Mouse (Mus musculus) liver, embryonic 13.5 days (tissue): ENCODE results near the gene Rabep2. TPM values are rescaled to one million over a fixed set of nuclear protein-coding genes. Genes with fewer than 3 reads are reported as not detected.
A peak's percentile ranks its signal among the peaks of the same experiment; 100 is the strongest.
"Not testable (repeated sequence)": the region's sequence is repeated elsewhere in the genome, so short reads cannot be mapped to it uniquely, and the experiment has no call there.

Experiments used
- ATAC-seq: fragments of 200-750 bp; cut with Nextera tagmentation; 2 replicates; pipeline ENCODE4 v1.8.0; 2017; ENCODE audit warnings: low read depth, mild to moderate bottlenecking, moderate number of reproducible peaks, moderate library complexity
- DNase-seq: peaks from one replicate; pipeline ENCODE4 v3.0.0; 2022
- H3K27ac ChIP-seq: fragments of 300-500 bp; sonication (generic); 2 replicates; pipeline ENCODE4 v1.5.1; 2015; ENCODE audit warnings: moderate library complexity, mild to moderate bottlenecking, inconsistent platforms
- H3K27me3 ChIP-seq: fragments of 300-500 bp; sonication (generic); 2 replicates; pipeline ENCODE4 v1.6.1; 2015; ENCODE audit warnings: mild to moderate bottlenecking, inconsistent platforms
- H3K36me3 ChIP-seq: fragments of 300-500 bp; sonication (generic); 2 replicates; pipeline ENCODE4 v1.6.1; 2015; ENCODE audit warnings: mild to moderate bottlenecking, inconsistent platforms
- H3K4me1 ChIP-seq: fragments of 300-500 bp; sonication (generic); replicated peaks from 2 replicates; pipeline ENCODE4 v1.6.1; 2015; ENCODE audit warnings: inconsistent platforms
- H3K4me2 ChIP-seq: fragments of 300-500 bp; sonication (generic); 2 replicates; pipeline ENCODE4 v1.6.1; 2015; ENCODE audit warnings: inconsistent platforms, mild to moderate bottlenecking, moderate library complexity
- H3K4me3 ChIP-seq: fragments of 300-500 bp; sonication (generic); replicated peaks from 2 replicates; pipeline ENCODE4 v1.5.1; 2015; ENCODE audit warnings: mild to moderate bottlenecking, inconsistent platforms
- H3K9ac ChIP-seq: fragments of 300-500 bp; sonication (generic); 2 replicates; pipeline ENCODE4 v1.6.1; 2015; ENCODE audit warnings: mild to moderate bottlenecking, inconsistent platforms
- H3K9me3 ChIP-seq: fragments of 300-500 bp; sonication (generic); replicated peaks from 2 replicates; pipeline ENCODE4 v1.6.1; 2016; ENCODE audit warnings: inconsistent platforms
- WGBS: fragments of 180-500 bp; shearing (Covaris S2); methylation state at CpG from one replicate; pipeline ENCODE4 v1.1.7; 2015; ENCODE audit not compliant: insufficient replicate concordance; 5-methylcytosine and 5-hydroxymethylcytosine counted together
- polyA plus RNA-seq: library from polyadenylated mRNA; unstranded; fragments of >200 nt; fragmentation: Nextera tagmentation; extraction: Ambion mirVana; gene quantifications from 2 replicates; pipeline ENCODE4 v1.2.1, GENCODE M21; 2015

Rabep2 gene
- polyA plus RNA-seq, 1 experiment from 2014 or later = 5.8 TPM

DNA sequence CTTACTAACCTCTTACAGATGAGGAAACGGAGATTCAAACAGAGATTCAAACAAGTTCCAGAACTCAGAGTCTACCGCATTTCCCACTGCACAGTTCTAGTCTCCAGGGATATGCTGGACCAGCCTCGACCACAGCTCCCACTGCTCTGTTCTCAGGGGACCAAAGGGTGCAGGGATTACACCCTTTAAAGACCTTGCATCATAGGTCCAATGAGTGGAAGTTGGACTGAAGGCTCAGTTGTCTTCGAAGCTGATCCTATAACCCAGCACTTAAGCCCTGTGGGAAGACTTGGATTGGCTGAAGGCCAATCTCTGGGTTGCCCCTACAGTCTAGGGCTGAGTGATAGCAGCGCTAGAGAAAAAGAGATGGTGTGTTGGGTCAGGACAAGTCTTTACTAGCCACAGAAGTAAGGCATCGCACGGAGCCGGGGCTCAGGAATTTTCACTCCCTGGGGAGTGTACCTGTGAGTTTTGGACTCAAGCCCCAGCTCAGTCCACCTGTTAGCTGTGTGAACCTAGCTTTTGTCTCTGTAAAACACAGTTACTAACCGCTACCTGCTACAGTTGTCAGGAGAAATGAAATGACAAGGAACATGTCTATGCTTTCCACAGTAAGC, 45.0 kb downstream of the Rabep2 start:
- Histone ChIP-seq H3K9me3 (no peaks in the 10 kb centered on the region), H3K27me3 (no peaks in the 10 kb centered on the region), H3K27ac (peak overlapping the region; percentile 90), H3K4me1 (peaks cover 56% of the 10 kb centered on the region), H3K9ac (peak overlapping the region; percentile 93), H3K36me3 (peaks cover 42% of the 10 kb centered on the region), H3K4me2 (peak overlapping the region; percentile 90), H3K4me3 (peak overlapping the region; percentile 88)
- DNase-seq (no peak), ATAC-seq (no peak)
- WGBS = 79% methylated on average over 9 of the region's 9 CpGs

- no peak for DNase-seq
- peak overlapping the region; percentile 93 for H3K9ac ChIP-seq
- ATAC-seq = peak; percentile 21
- H3K4me2 ChIP-seq = peak overlapping the region; percentile 90
- peak overlapping the region; percentile 88 for H3K4me3 ChIP-seq
- H3K27me3 ChIP-seq = no peaks in the 10 kb centered on the region
- WGBS = under 1% methylated on average over 27 of the region's 27 CpGs
- no peaks in the 10 kb centered on the region for H3K9me3 ChIP-seq
- peaks cover 56% of the 10 kb centered on the region for H3K4me1 ChIP-seq
- peak overlapping the region; percentile 90 for H3K27ac ChIP-seq
- H3K36me3 ChIP-seq = peaks cover 33% of the 10 kb centered on the region
Measured at GRCm38 (mm10) chr7:126474486-126474955, 46.0 kb downstream of the Rabep2 start.

DNA sequence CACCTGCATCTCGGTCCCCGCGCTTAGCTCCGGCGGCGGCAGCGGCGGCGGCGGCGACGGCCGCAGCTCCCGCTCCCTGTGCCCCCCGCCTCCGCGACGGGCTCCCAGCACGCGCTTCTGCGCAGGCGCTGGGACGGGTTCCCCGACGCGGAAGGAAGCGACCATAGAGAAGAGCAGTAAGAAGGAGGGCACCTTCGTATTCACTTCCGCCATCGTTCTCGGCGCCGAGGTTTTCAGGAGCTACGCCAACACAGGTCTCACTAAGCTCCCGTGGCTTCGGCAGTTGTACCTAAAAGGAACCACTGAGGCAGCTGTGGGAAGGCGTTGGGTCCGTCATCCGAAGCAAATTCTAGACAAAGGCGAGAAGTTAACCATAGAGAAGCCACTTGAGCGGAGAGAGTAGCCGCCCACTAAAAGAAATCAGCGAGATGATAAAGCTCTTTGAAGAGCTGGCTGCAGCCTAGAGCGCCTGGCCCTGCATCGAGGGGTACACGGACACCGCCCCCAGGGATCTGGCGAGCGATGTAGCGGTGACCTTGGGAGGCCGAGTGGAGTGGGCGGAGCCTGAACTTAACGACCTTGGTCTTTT, 46.5 kb downstream of the Rabep2 start, which contains the start of gene Sh2b1:
Sh2b1 (minus strand) TSS at position 432 of the 589 bp plus-strand sequence.
- H3K9ac ChIP-seq = peak within 1 kb of the TSS; percentile 93
- H3K36me3 ChIP-seq = peaks cover 27% of the 10 kb centered on the region
- DNase-seq (peak; percentile 83), ATAC-seq (peak; percentile 89)
- peak within 1 kb of the TSS; percentile 90 for H3K27ac ChIP-seq
- no peaks in the 10 kb centered on the region for H3K27me3 ChIP-seq
- H3K4me3 ChIP-seq = peak within 1 kb of the TSS; percentile 88
- WGBS = under 1% methylated on average over 53 of the region's 53 CpGs
- H3K4me2 ChIP-seq = peak within 1 kb of the TSS; percentile 90
- H3K4me1 ChIP-seq = peaks cover 56% of the 10 kb centered on the region
- H3K9me3 ChIP-seq = no peaks in the 10 kb centered on the region

- WGBS = 15% methylated on average over 5 of the region's 5 CpGs
- ATAC-seq = no peak
- no peak for DNase-seq
- H3K9me3 ChIP-seq = no peaks in the 10 kb centered on the region
- no peak overlapping the region for H3K9ac ChIP-seq
- no peak overlapping the region for H3K4me2 ChIP-seq
- H3K4me3 ChIP-seq = no peak overlapping the region
- H3K27ac ChIP-seq = no peak overlapping the region
- H3K4me1 ChIP-seq = peaks cover 22% of the 10 kb centered on the region
- H3K27me3 ChIP-seq = no peaks in the 10 kb centered on the region
- H3K36me3 ChIP-seq = no peaks in the 10 kb centered on the region
Measured at GRCm38 (mm10) chr7:126481699-126482098, 53.1 kb downstream of the Rabep2 start.

- Histone ChIP-seq H3K4me1 (peaks cover 20% of the 10 kb centered on the region), H3K27me3 (no peaks in the 10 kb centered on the region), H3K27ac (peak overlapping the region; percentile 53), H3K4me3 (peak overlapping the region; percentile 41), H3K9me3 (no peaks in the 10 kb centered on the region), H3K4me2 (peak overlapping the region; percentile 67), H3K9ac (peak overlapping the region; percentile 54), H3K36me3 (no peaks in the 10 kb centered on the region)
- DNase-seq (peak; percentile 77), ATAC-seq (peak; percentile 83)
- WGBS = under 1% methylated on average over 23 of the region's 23 CpGs
Measured at GRCm38 (mm10) chr7:126482392-126482871, 53.9 kb downstream of the Rabep2 start.

- 0% methylated on average over 32 of the region's 32 CpGs for WGBS
Measured at GRCm38 (mm10) chr7:126487052-126487483, 58.5 kb downstream of the Rabep2 start, which contains the start of gene Tufm. TSS of gene Tufm (plus strand) at chr7:126487361.

GRCm38 (mm10) chr7:126487617-126488385, 59.2 kb downstream of the Rabep2 start:
- not testable (repeated sequence) for H3K9me3 ChIP-seq, DNase-seq, H3K27me3 ChIP-seq, ATAC-seq
- Histone ChIP-seq H3K9ac (peak overlapping the region; percentile 84), H3K4me2 (peak overlapping the region; percentile 87), H3K4me3 (peak overlapping the region; percentile 77), H3K27ac (peak overlapping the region; percentile 81), H3K4me1 (peaks cover 38% of the 10 kb centered on the region), H3K36me3 (peaks cover 42% of the 10 kb centered on the region)
- WGBS = 6% methylated on average over 24 of the region's 25 CpGs

More at GRCm38 (mm10) chr7:126487052-126487483, 58.5 kb downstream of the Rabep2 start, which contains the start of gene Tufm:
- peak within 1 kb of the TSS; percentile 87 for H3K4me2 ChIP-seq
- peak within 1 kb of the TSS; percentile 84 for H3K9ac ChIP-seq
- DNase-seq = peak; percentile 87
- H3K4me1 ChIP-seq = peaks cover 39% of the 10 kb centered on the region
- H3K27me3 ChIP-seq = no peaks in the 10 kb centered on the region
- H3K27ac ChIP-seq = peak within 1 kb of the TSS; percentile 81
- H3K9me3 ChIP-seq = no peaks in the 10 kb centered on the region
- peaks cover 34% of the 10 kb centered on the region for H3K36me3 ChIP-seq
- H3K4me3 ChIP-seq = peak within 1 kb of the TSS; percentile 77
- peak; percentile 83 for ATAC-seq

- ATAC-seq = no peak
- Histone ChIP-seq H3K4me2 (no peak overlapping the region), H3K9ac (0 out of 2 replicates have a peak overlapping the region, but pooled peaks have one; percentile 1), H3K4me1 (peaks cover 54% of the 10 kb centered on the region), H3K27ac (no peak overlapping the region), H3K4me3 (no peak overlapping the region), H3K27me3 (no peaks in the 10 kb centered on the region), H3K9me3 (no peaks in the 10 kb centered on the region), H3K36me3 (peaks cover 74% of the 10 kb centered on the region)
- no peak for DNase-seq
- WGBS = 60% methylated on average over 1 of the region's 1 CpGs
Measured at GRCm38 (mm10) chr7:126491005-126491404, 62.4 kb downstream of the Rabep2 start.

DNA sequence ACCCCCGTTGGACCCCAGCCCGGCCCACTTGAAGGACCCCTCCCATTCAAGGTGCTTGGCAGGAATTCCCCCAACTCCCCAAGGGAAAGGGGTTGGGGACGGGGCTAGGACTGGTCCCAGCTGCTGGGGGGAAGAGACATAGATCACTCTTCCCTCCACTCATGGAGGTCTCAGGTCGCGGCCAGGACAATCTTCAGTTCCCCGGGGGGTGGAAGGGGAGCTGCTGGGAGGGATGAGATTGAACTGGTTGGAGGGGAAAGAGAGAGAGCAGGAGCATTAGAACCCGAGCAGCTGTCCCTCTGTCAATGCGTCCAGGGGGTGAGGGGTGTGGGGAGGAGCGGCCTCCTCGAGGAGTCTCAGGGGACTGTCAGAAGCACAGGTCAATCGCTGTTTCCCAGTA, 63.4 kb downstream of the Rabep2 start:
- Histone ChIP-seq H3K9me3 (no peaks in the 10 kb centered on the region), H3K4me1 (peaks cover 47% of the 10 kb centered on the region), H3K4me3 (no peak overlapping the region), H3K4me2 (no peak overlapping the region), H3K27me3 (no peaks in the 10 kb centered on the region), H3K9ac (no peak overlapping the region), H3K36me3 (peaks cover 83% of the 10 kb centered on the region), H3K27ac (no peak overlapping the region)
- no peak for ATAC-seq
- WGBS = 71% methylated on average over 11 of the region's 11 CpGs
- no peak for DNase-seq

DNA sequence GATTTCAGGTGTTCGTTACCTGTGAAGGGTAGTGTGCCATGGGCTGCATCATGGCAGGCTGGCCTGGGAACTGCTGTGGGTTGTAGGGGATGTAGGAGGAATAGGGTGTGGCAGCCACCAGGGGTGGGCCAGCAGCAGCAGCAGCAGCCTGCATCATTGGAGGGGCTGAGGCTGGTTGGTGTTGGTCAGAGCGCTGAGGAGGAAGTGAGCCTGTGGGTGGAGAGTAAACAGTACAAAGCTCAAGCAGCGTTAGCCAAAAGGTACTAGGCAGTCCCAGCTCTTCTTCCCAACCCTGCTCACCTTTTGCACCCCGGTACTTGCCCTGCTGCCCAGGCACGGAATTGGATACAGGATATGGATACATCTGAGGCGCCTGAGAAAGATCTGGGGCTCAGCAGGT, 65.6 kb downstream of the Rabep2 start:
- no peak overlapping the region for H3K4me3 ChIP-seq
- peak overlapping the region; percentile 41 for H3K27ac ChIP-seq
- H3K36me3 ChIP-seq = peaks cover 98% of the 10 kb centered on the region
- no peaks in the 10 kb centered on the region for H3K27me3 ChIP-seq
- DNase-seq (no peak), ATAC-seq (peak; percentile 66)
- H3K4me1 ChIP-seq = peaks cover 38% of the 10 kb centered on the region
- no peaks in the 10 kb centered on the region for H3K9me3 ChIP-seq
- H3K9ac ChIP-seq = no peak overlapping the region
- WGBS = 80% methylated on average over 6 of the region's 6 CpGs
- H3K4me2 ChIP-seq = no peak overlapping the region

GRCm38 (mm10) chr7:126496475-126496874, 67.9 kb downstream of the Rabep2 start:
- H3K4me1 ChIP-seq = peaks cover 54% of the 10 kb centered on the region
- ATAC-seq = no peak

More at GRCm38 (mm10) chr7:126496475-126496874, 67.9 kb downstream of the Rabep2 start:
- no peak overlapping the region for H3K4me2 ChIP-seq
- H3K4me3 ChIP-seq = no peak overlapping the region
- H3K9me3 ChIP-seq = no peaks in the 10 kb centered on the region
- H3K9ac ChIP-seq = no peak overlapping the region
- WGBS = 87% methylated on average over 5 of the region's 5 CpGs
- H3K36me3 ChIP-seq = peaks cover 98% of the 10 kb centered on the region
- H3K27me3 ChIP-seq = no peaks in the 10 kb centered on the region
- no peak overlapping the region for H3K27ac ChIP-seq
- no peak for DNase-seq
